Mouse (Mus musculus): Measurements from ENCODE around the gene Colgalt1. TPM values are rescaled to one million over a fixed set of nuclear protein-coding genes. Genes with fewer than 3 reads are reported as not detected.

Colgalt1 gene
- total and polyA plus RNA-seq, 2 experiments from 2014 or later: 55.3 to 121 TPM

DNA sequence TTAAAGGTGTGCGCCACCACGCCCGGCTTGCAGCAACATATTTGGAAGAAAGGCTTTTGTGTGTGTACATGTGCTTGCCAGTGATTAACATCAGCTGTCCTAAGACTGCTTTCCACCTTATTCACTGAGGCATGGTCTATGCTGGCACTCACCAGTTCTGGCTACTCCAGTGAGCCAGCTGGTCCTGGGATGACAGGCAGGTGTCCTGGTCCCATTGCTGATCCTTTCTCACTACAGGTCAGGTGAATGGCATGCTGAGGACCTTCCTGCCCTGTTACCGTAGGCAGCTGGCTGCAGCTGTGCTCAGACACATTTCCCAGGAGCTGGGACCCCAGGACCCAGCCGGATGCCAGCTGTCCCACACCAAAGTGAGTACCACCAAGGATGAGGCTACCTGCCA, 12.0 kb upstream of the Colgalt1 start:
- peaks cover 22% of the 10 kb centered on the region for H3K27me3 ChIP-seq (ENCODE audit: insufficient read depth, low read length)
- H3K9ac ChIP-seq (replicated peaks; ENCODE audit: low read length): no peak overlapping the region
- H3K9me3 ChIP-seq (ENCODE audit: low read length): no peaks in the 10 kb centered on the region
- no peak overlapping the region for H3K4me2 ChIP-seq (ENCODE audit: low read depth, low read length)
- no peak for ATAC-seq
- no peak overlapping the region for H3K4me3 ChIP-seq (ENCODE audit: low read length)
- H3K27ac ChIP-seq: no peak overlapping the region
- peaks cover 4% of the 10 kb centered on the region; the same call in 1 of the 2 replicates for H3K4me1 ChIP-seq (ENCODE audit: insufficient read depth, low read length)
- TF ChIP-seq CTCF (IDR thresholded peaks at IDR 0.05; ENCODE audit: low read depth): no peak
- H3K36me3 ChIP-seq (ENCODE audit: insufficient read depth, low read length): no peaks in the 10 kb centered on the region
- 81% methylated on average over 5 of the region's 5 CpGs for WGBS
- DNase-seq (ENCODE audit: low spot score): no peak

DNA sequence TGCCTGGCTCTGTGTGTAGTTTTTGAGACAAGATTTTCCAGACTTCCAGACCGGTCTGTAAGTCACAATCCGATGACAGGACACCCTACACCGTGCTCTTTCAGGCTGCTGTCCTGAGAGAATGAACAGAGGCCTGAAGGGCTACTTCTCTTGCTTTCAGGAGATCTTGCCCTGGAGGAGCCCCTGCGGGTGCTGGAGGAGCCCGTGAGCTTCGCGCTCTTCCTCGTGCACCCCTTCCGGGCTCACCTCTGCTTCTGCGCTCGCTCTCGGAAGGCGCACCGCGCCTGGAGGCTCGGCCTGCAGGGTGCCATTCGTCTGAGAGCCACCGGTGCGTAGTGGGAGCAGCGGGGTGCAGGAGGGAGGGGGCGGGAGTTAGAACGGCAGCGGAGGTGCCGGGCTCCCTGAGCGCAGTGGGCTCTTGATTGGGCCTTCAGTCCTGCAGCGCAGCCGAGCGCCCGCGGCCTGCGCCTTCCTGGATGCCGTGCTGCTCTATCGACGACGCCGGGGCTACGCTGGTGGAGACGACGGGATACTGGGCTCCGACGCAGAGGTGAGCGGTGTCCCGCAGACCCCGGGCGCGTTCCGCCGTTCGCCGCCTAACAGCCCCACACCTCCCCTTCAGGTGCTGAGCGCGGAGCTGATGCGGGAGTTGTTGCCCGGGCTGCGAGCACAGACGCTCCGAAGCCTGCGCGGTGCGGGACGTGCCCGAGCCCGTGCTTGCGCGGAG, 8.7 kb upstream of the Colgalt1 start:
- ATAC-seq (peak; percentile 15), DNase-seq (ENCODE audit: low spot score) (no peak)
- H3K36me3 ChIP-seq (ENCODE audit: insufficient read depth, low read length): no peaks in the 10 kb centered on the region
- 5% methylated on average over 59 of the region's 65 CpGs for WGBS
- peak overlapping the region; percentile 57; the same call in 1 of the 2 replicates for H3K27ac ChIP-seq
- 0 out of 2 replicates have a peak overlapping the region, but pooled peaks have one; percentile 35 for H3K9ac ChIP-seq (replicated peaks; ENCODE audit: low read length)
- no peaks in the 10 kb centered on the region for H3K4me1 ChIP-seq (ENCODE audit: insufficient read depth, low read length)
- peaks cover 22% of the 10 kb centered on the region for H3K27me3 ChIP-seq (ENCODE audit: insufficient read depth, low read length)
- no peak for TF ChIP-seq CTCF (IDR thresholded peaks at IDR 0.05; ENCODE audit: low read depth)
- H3K4me3 ChIP-seq (ENCODE audit: low read length): peak overlapping the region; percentile 27
- H3K9me3 ChIP-seq (ENCODE audit: low read length): no peaks in the 10 kb centered on the region
- peak overlapping the region; percentile 45 for H3K4me2 ChIP-seq (ENCODE audit: low read depth, low read length)

DNA sequence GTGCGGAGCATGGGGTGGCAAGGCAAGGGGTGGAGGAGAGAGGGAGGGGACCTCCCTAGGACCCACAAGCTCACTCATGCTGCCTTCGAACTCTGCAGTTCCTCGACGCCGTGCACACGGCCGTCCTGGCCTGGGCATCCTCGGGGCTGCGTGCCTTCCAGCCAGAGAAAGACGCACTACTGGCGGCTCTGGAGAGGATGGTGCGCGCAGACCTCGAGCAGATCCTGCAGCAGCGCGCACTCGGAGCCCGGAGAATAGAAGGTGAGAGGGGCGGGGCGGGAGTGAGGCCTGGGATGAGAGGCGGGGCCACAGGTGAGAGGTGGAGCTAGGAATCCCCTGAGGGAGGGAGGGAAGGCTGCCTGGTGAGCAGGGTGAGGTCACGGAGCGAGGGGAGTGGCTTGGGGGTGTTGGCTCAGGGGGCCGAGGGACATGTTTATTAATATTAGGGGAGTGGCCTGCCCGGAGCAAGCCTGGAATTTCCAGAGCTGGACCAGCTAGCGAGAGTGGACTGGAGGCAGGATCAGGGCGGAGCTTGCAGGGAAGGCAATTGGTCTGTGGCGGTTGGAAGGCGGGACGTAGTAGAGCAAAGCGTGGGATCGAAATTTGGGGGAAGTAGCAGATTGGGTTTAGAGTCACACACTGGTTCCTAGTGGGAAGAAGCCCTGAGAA, 8.0 kb upstream of the Colgalt1 start:
- H3K27me3 ChIP-seq (ENCODE audit: insufficient read depth, low read length): peaks cover 22% of the 10 kb centered on the region
- H3K9me3 ChIP-seq (ENCODE audit: low read length): no peaks in the 10 kb centered on the region
- ATAC-seq (peak; percentile 77), DNase-seq (ENCODE audit: low spot score) (peak; percentile 63)
- H3K27ac ChIP-seq: peak overlapping the region; percentile 57; the same call in 1 of the 2 replicates
- 0 out of 2 replicates have a peak overlapping the region, but pooled peaks have one; percentile 35 for H3K9ac ChIP-seq (replicated peaks; ENCODE audit: low read length)
- no peak for TF ChIP-seq CTCF (IDR thresholded peaks at IDR 0.05; ENCODE audit: low read depth)
- H3K4me1 ChIP-seq (ENCODE audit: insufficient read depth, low read length): no peaks in the 10 kb centered on the region
- H3K36me3 ChIP-seq (ENCODE audit: insufficient read depth, low read length): no peaks in the 10 kb centered on the region
- H3K4me2 ChIP-seq (ENCODE audit: low read depth, low read length): peak overlapping the region; percentile 45
- H3K4me3 ChIP-seq (ENCODE audit: low read length): peak overlapping the region; percentile 27
- 3% methylated on average over 32 of the region's 32 CpGs for WGBS

DNA sequence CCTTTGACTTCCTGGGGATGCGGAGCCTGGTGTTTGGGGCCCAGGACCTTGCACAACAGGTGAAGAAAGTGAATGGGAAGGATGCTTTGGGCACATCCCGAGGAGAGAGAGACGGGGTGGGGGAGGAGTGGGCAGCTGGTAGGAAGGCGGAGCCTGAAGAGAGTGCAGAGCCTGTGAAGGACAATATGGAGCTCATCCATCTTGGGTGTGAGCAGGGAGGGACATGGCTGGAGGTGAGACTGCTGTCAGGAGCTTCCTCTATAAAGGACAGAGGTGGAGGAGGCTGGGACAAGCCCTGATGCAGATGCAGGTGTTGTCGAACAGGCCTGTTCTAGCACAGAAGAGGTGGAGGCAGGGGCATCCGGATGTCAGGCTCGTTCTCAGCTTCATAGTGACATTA, 6.8 kb upstream of the Colgalt1 start:
- Histone ChIP-seq H3K4me3 (ENCODE audit: low read length) (no peak overlapping the region), H3K27ac (no peak overlapping the region), H3K9ac (replicated peaks; ENCODE audit: low read length) (no peak overlapping the region), H3K9me3 (ENCODE audit: low read length) (no peaks in the 10 kb centered on the region), H3K27me3 (ENCODE audit: insufficient read depth, low read length) (peaks cover 22% of the 10 kb centered on the region), H3K36me3 (ENCODE audit: insufficient read depth, low read length) (no peaks in the 10 kb centered on the region), H3K4me1 (ENCODE audit: insufficient read depth, low read length) (no peaks in the 10 kb centered on the region), H3K4me2 (ENCODE audit: low read depth, low read length) (no peak overlapping the region)
- 62% methylated on average over 7 of the region's 7 CpGs for WGBS
- no peak for ATAC-seq
- DNase-seq (ENCODE audit: low spot score): no peak
- TF ChIP-seq CTCF (IDR thresholded peaks at IDR 0.05; ENCODE audit: low read depth): no peak

DNA sequence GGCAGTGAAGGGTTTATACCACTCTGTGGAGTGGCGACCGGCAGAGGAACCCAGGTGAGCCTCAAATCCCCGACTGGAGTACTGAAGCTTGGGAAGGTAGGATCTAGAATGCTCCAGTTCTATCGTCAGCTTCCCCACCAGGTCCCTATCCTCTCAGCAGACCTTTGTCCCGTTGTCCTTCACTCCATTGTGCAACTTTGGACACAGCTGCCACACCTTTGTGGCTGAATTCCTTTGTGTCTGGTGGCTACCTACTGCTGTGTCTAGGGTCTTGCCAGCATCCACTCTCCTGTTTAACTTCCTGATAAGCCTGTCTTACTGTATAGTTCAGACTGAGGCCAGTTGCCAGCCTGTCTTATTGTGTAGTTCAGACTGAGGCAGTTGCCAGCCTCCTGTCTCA, 1.3 kb downstream of the Colgalt1 start:
- Histone ChIP-seq H3K27ac (no peak overlapping the region), H3K36me3 (ENCODE audit: insufficient read depth, low read length) (peaks cover 21% of the 10 kb centered on the region), H3K27me3 (ENCODE audit: insufficient read depth, low read length) (no peaks in the 10 kb centered on the region), H3K4me2 (ENCODE audit: low read depth, low read length) (peak overlapping the region; percentile 88), H3K9me3 (ENCODE audit: low read length) (no peaks in the 10 kb centered on the region), H3K9ac (replicated peaks; ENCODE audit: low read length) (peak overlapping the region; percentile 85), H3K4me3 (ENCODE audit: low read length) (peak overlapping the region; percentile 89), H3K4me1 (ENCODE audit: insufficient read depth, low read length) (peaks cover 11% of the 10 kb centered on the region)
- DNase-seq (ENCODE audit: low spot score): no peak
- ATAC-seq: no peak
- WGBS: 40% methylated on average over 5 of the region's 5 CpGs
- no peak for TF ChIP-seq CTCF (IDR thresholded peaks at IDR 0.05; ENCODE audit: low read depth)

DNA sequence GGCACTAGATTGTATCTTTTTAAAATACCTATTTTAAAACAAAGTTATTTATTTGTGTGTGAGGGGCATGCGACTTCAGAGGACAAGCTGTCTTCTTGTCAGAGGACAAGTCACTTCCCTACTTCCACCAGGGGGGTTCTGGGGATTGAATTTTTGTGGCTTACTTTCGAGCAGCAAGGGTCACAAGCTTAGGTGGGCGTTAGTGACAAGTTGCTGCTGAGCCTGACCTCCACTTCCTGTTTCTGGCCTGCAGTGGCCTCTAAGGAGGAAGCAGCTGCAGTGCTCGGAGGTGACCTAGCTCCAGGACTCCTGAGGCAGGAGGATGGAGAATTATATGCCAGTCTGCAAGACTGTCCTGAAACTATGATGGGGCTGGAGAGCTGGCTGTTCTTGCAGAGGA, 2.6 kb downstream of the Colgalt1 start:
- no peak for TF ChIP-seq CTCF (IDR thresholded peaks at IDR 0.05; ENCODE audit: low read depth)
- WGBS: 64% methylated on average over 4 of the region's 4 CpGs

More for the DNA sequence above, 2.6 kb downstream of the Colgalt1 start:
- Histone ChIP-seq H3K36me3 (ENCODE audit: insufficient read depth, low read length) (peaks cover 33% of the 10 kb centered on the region), H3K9me3 (ENCODE audit: low read length) (no peaks in the 10 kb centered on the region), H3K27ac (no peak overlapping the region), H3K4me3 (ENCODE audit: low read length) (no peak overlapping the region), H3K27me3 (ENCODE audit: insufficient read depth, low read length) (no peaks in the 10 kb centered on the region), H3K4me1 (ENCODE audit: insufficient read depth, low read length) (peaks cover 11% of the 10 kb centered on the region), H3K9ac (replicated peaks; ENCODE audit: low read length) (no peak overlapping the region), H3K4me2 (ENCODE audit: low read depth, low read length) (no peak overlapping the region)
- DNase-seq (ENCODE audit: low spot score) (no peak), ATAC-seq (no peak)

All from hindbrain, postnatal 0 days (tissue).